Mouse (Mus musculus): ENCODE results near the gene Clec1a. TPM values are rescaled to one million over a fixed set of nuclear protein-coding genes. Genes with fewer than 3 reads are reported as not detected.

Clec1a gene
- total and polyA plus RNA-seq, 2 experiments: 0.34 to 3.2 TPM

DNA sequence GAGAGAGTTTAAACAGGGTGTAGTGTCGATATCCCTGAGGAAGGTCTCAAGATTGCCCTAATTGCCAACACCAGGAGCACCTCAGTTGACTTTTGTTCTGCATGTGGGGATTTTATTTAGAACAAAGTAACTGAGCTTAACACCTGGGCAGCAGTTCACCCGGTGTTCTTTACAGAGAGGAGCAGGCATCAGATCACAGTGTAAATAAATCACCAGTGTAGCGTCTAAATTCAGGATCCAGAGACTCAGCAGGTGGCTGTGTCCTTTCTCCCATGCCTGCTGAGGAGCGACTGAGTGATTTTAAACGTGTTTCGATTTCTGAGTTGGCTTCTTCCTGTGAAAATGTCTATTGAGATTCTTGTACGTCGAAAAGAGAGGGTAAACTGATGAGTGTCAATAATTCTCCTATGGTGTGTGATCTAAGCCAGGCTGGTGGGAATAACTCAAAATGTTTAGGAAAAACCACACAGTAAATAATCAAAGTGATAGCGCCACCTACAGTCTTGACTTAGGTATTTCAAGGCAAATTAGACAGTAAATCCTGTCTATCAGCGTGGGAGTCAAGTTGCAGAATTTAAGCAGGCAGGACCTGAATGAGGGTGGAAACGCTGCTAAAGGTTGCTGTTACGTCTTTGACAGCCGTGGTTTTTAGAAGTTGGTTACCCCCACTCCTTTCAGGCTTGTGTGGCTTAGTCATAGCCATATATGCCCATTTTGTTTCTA is 24.8 kb upstream of the Clec1a start:
- Histone ChIP-seq H3K27ac (replicated peaks; ENCODE audit: insufficient read depth, low read depth, low read length) (0 out of 2 replicates have a peak overlapping the region, but pooled peaks have one; percentile 12), H3K9ac (ENCODE audit: low read depth, low read length) (peak overlapping the region; percentile 41; the same call in 1 of the 2 replicates), H3K79me2 (ENCODE audit: control insufficient read depth, insufficient read depth, low read length) (no peaks in the 10 kb centered on the region), H3K4me3 (ENCODE audit: insufficient read depth, low read depth, low read length) (no peak overlapping the region), H3K27me3 (ENCODE audit: control insufficient read depth, insufficient read depth, low read length) (no peaks in the 10 kb centered on the region), H3K4me1 (ENCODE audit: control insufficient read depth, insufficient read depth, low read length) (peaks cover 5% of the 10 kb centered on the region; the same call in 1 of the 2 replicates), H3K36me3 (ENCODE audit: control insufficient read depth, insufficient read depth, low read length) (no peaks in the 10 kb centered on the region)
- TF ChIP-seq CTCF (IDR thresholded peaks at IDR 0.05; ENCODE audit: low read depth, low read length): peak; percentile 51
- TF ChIP-seq POLR2A (IDR thresholded peaks at IDR 0.05; ENCODE audit: extremely low read depth, insufficient read depth, low read length): no peak
- peak; percentile 67 for DNase-seq (ENCODE audit: extremely low read depth, low read depth, low spot score)
- WGBS: 15% methylated on average over 13 of the region's 13 CpGs

DNA sequence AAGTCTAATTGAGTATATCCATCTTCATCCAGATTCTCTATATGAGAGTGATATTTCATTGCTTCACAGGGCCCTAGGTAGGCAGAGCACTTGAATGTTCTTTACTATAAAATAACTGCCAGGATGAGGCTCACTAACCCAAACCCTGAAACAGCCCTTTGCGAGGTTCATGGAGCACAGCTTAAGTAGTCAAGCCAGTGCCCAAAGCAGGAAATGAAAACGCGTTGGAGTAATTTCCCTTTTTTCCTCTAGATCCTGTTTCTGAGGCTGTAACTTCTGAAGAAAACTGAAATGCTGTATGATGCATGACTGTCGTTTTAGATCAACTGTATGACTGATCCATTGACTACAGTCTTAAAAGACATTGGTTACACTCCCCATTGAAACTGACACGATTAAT is 20.8 kb upstream of the Clec1a start:
- no peaks in the 10 kb centered on the region for H3K36me3 ChIP-seq (ENCODE audit: control insufficient read depth, insufficient read depth, low read length)
- DNase-seq (ENCODE audit: extremely low read depth, low read depth, low spot score): peak; percentile 36
- no peak overlapping the region for H3K27ac ChIP-seq (replicated peaks; ENCODE audit: insufficient read depth, low read depth, low read length)
- H3K4me1 ChIP-seq (ENCODE audit: control insufficient read depth, insufficient read depth, low read length): peaks cover 9% of the 10 kb centered on the region
- TF ChIP-seq CTCF (IDR thresholded peaks at IDR 0.05; ENCODE audit: low read depth, low read length): no peak
- H3K79me2 ChIP-seq (ENCODE audit: control insufficient read depth, insufficient read depth, low read length): no peaks in the 10 kb centered on the region
- H3K9ac ChIP-seq (ENCODE audit: low read depth, low read length): no peak overlapping the region
- H3K4me3 ChIP-seq (ENCODE audit: insufficient read depth, low read depth, low read length): no peak overlapping the region
- H3K27me3 ChIP-seq (ENCODE audit: control insufficient read depth, insufficient read depth, low read length): no peaks in the 10 kb centered on the region
- 79% methylated on average over 5 of the region's 5 CpGs for WGBS

DNA sequence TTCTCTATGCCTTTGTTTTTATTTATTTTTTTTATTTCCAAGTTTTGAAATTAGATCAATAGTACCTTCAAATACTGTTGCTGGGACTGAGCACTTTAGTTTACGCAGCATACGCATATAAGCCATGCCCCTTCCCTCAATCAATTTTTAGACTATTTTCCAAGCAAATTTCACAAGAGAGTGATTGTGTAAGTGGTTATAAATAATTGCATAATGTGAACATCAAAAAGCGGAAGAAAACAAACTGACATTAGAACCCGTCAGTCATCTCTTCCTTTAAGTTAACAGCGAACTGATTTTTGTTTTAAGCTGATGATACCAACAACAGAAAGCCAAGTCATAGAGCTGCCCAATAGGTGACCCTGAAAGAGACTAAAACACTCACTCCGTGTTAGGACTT is 19.6 kb upstream of the Clec1a start:
- TF ChIP-seq CTCF (IDR thresholded peaks at IDR 0.05; ENCODE audit: low read depth, low read length): no peak
- no peak for TF ChIP-seq POLR2A (IDR thresholded peaks at IDR 0.05; ENCODE audit: extremely low read depth, insufficient read depth, low read length)
- DNase-seq (ENCODE audit: extremely low read depth, low read depth, low spot score): peak; percentile 84
- H3K27ac ChIP-seq (replicated peaks; ENCODE audit: insufficient read depth, low read depth, low read length): 0 out of 2 replicates have a peak overlapping the region, but pooled peaks have one; percentile 17
- H3K4me3 ChIP-seq (ENCODE audit: insufficient read depth, low read depth, low read length): peak overlapping the region; percentile 40; the same call in 1 of the 2 replicates
- H3K4me1 ChIP-seq (ENCODE audit: control insufficient read depth, insufficient read depth, low read length): peaks cover 8% of the 10 kb centered on the region
- H3K36me3 ChIP-seq (ENCODE audit: control insufficient read depth, insufficient read depth, low read length): no peaks in the 10 kb centered on the region
- whole genome bisulfite sequencing: 26% methylated on average over 6 of the region's 6 CpGs
- H3K79me2 ChIP-seq (ENCODE audit: control insufficient read depth, insufficient read depth, low read length): no peaks in the 10 kb centered on the region
- no peaks in the 10 kb centered on the region for H3K27me3 ChIP-seq (ENCODE audit: control insufficient read depth, insufficient read depth, low read length)
- H3K9ac ChIP-seq (ENCODE audit: low read depth, low read length): no peak overlapping the region

- DNase-seq (ENCODE audit: extremely low read depth, low read depth, low spot score): no peak
- H3K4me3 ChIP-seq (ENCODE audit: insufficient read depth, low read depth, low read length): no peak overlapping the region
These were observed 2.1 kb downstream of the Clec1a start for GRCm38 (mm10) chr6:129449743-129450142.

DNA sequence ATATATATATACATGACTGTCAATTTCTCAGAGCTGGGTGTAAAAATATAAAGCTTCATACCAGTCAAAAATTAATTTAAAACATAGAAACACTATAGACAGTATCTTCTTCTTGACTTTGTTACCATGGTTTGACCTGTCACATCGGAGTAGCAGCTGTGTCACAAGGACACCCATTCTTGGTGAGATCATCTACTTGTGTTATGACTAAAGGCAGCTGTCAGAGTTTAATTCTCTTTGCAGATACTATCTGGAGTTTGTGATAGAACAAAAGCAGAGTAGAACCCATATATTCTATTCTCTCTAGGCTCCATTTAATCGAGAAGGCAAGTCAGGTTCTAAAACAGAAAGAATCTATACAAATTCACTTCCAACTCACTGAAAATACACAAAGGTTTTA is 13.8 kb downstream of the Clec1a start:
- no peaks in the 10 kb centered on the region; the same call in 1 of the 2 replicates for H3K4me1 ChIP-seq (ENCODE audit: control insufficient read depth, insufficient read depth, low read length)
- H3K4me3 ChIP-seq (ENCODE audit: insufficient read depth, low read depth, low read length): no peak overlapping the region
- no peak for TF ChIP-seq POLR2A (IDR thresholded peaks at IDR 0.05; ENCODE audit: extremely low read depth, insufficient read depth, low read length)
- TF ChIP-seq CTCF (IDR thresholded peaks at IDR 0.05; ENCODE audit: low read depth, low read length): no peak
- H3K79me2 ChIP-seq (ENCODE audit: control insufficient read depth, insufficient read depth, low read length): no peaks in the 10 kb centered on the region
- H3K9ac ChIP-seq (ENCODE audit: low read depth, low read length): no peak overlapping the region
- H3K36me3 ChIP-seq (ENCODE audit: control insufficient read depth, insufficient read depth, low read length): no peaks in the 10 kb centered on the region
- no peak overlapping the region for H3K27ac ChIP-seq (replicated peaks; ENCODE audit: insufficient read depth, low read depth, low read length)
- no peaks in the 10 kb centered on the region for H3K27me3 ChIP-seq (ENCODE audit: control insufficient read depth, insufficient read depth, low read length)
- 88% methylated on average over 2 of the region's 2 CpGs for WGBS
- no peak for DNase-seq (ENCODE audit: extremely low read depth, low read depth, low spot score)

More at GRCm38 (mm10) chr6:129449743-129450142, 2.1 kb downstream of the Clec1a start:
- Histone ChIP-seq H3K36me3 (ENCODE audit: control insufficient read depth, insufficient read depth, low read length) (no peaks in the 10 kb centered on the region), H3K27ac (replicated peaks; ENCODE audit: insufficient read depth, low read depth, low read length) (peak overlapping the region; percentile 21; the same call in 1 of the 2 replicates), H3K79me2 (ENCODE audit: control insufficient read depth, insufficient read depth, low read length) (no peaks in the 10 kb centered on the region), H3K9ac (ENCODE audit: low read depth, low read length) (no peak overlapping the region), H3K4me1 (ENCODE audit: control insufficient read depth, insufficient read depth, low read length) (no peaks in the 10 kb centered on the region), H3K27me3 (ENCODE audit: control insufficient read depth, insufficient read depth, low read length) (no peaks in the 10 kb centered on the region)
- WGBS: 75% methylated on average over 6 of the region's 6 CpGs
- TF ChIP-seq POLR2A (IDR thresholded peaks at IDR 0.05; ENCODE audit: extremely low read depth, insufficient read depth, low read length): no peak
- no peak for TF ChIP-seq CTCF (IDR thresholded peaks at IDR 0.05; ENCODE audit: low read depth, low read length)

- H3K27ac ChIP-seq (replicated peaks; ENCODE audit: insufficient read depth, low read depth, low read length): no peak overlapping the region
- 81% methylated on average over 3 of the region's 3 CpGs for WGBS
- no peak overlapping the region for H3K4me3 ChIP-seq (ENCODE audit: insufficient read depth, low read depth, low read length)
- TF ChIP-seq POLR2A (IDR thresholded peaks at IDR 0.05; ENCODE audit: extremely low read depth, insufficient read depth, low read length) (no peak), CTCF (IDR thresholded peaks at IDR 0.05; ENCODE audit: low read depth, low read length) (no peak)
- no peaks in the 10 kb centered on the region for H3K27me3 ChIP-seq (ENCODE audit: control insufficient read depth, insufficient read depth, low read length)
- H3K36me3 ChIP-seq (ENCODE audit: control insufficient read depth, insufficient read depth, low read length): no peaks in the 10 kb centered on the region
- no peaks in the 10 kb centered on the region for H3K79me2 ChIP-seq (ENCODE audit: control insufficient read depth, insufficient read depth, low read length)
- no peaks in the 10 kb centered on the region; the same call in 1 of the 2 replicates for H3K4me1 ChIP-seq (ENCODE audit: control insufficient read depth, insufficient read depth, low read length)
- no peak overlapping the region for H3K9ac ChIP-seq (ENCODE audit: low read depth, low read length)
- DNase-seq (ENCODE audit: extremely low read depth, low read depth, low spot score): no peak
These were observed 15.8 kb downstream of the Clec1a start for GRCm38 (mm10) chr6:129436025-129436424.

Measured in liver, adult 2 months (tissue).